Mouse (Mus musculus): ENCODE data around the gene Olfr1143. TPM values are rescaled to one million over a fixed set of nuclear protein-coding genes. Genes with fewer than 3 reads are reported as not detected.

Gene Olfr1143
- not detected for total RNA-seq (2021)
- long read RNA-seq = 0 reads

- no peak for DNase-seq (ENCODE audit: low spot score in 2 of 2)
Observed at GRCm38 (mm10) chr2:87800292-87800691, at the start of gene Olfr1143. Gene Olfr1143, plus strand, starts transcription at chr2:87800592.

DNA sequence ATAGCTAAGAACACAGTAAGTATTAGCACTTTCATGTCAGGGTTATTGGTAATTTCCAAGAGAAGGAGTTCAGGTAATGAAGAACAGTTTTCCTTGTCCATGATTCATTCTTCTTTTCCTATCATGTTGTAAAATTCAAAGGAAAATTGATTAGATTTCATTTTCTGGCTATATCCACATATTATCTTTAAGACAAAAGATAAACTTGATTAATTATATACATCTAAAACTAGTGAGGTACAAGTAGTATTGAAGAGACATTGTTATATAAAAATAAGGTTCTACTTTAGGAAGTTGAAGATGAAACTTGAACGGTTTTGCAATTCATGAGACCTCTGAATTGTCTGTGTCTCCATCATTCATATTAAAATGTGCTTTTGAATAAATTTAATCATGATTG is 46.5 kb upstream of the Olfr1143 start, which contains the start of gene Olfr1141:
TSS of gene Olfr1141 (minus strand) at position 101 of the 400 bp plus-strand sequence.
- no peak for DNase-seq (ENCODE audit: low spot score in 2 of 2)

- DNase-seq (ENCODE audit: low spot score in 2 of 2) = peak in 1 of 2 experiments; percentile 9
Observed at GRCm38 (mm10) chr2:87776143-87776542, 24.2 kb upstream of the Olfr1143 start.

GRCm38 (mm10) chr2:87779183-87779582 is 21.2 kb upstream of the Olfr1143 start, which contains the start of gene Olfr152:
Gene Olfr152, plus strand, starts transcription at chr2:87779483.
- DNase-seq (ENCODE audit: low spot score in 2 of 2) = no peak

DNA sequence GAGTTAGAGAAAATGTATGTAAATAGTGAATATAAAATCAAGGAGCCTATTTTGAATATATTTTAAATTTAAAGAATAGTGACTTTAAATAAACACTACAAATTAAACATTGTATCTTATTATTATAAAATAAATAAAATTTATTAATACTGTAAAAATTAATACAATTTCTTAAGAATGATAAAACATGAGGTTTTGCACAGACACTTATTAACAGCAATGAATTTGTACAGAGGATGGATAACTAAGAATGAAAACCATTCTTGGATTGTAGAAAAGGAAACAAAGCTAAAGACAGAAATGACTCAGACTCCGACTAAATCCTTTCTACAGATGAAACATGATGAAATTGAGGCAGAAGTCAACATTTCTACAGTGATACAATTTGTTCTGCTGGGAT is 9.1 kb downstream of the Olfr1143 start, which contains the start of gene Olfr1145:
TSS of gene Olfr1145 (plus strand) at position 301 of the 400 bp plus-strand sequence.
- no peak for DNase-seq (ENCODE audit: low spot score in 2 of 2)

DNA sequence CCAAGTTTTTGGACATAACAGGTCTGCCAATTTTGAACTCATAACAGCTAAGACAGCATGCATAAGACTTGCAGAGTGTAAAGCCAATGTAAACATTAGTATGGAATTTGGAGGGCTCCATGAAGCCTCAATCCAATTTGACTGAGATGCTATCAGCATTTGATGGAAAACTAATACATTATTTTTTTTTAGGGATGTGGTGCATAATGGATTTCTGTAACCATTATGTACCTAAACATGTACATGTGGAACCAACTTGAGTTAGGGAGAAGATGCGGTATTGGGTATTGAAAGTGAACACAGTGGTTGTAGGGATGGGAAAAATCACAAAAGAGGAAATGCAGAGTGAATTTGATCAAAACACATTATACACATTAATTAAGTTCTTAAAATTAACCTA is 29.8 kb downstream of the Olfr1143 start, which contains the start of gene Olfr1148:
TSS of gene Olfr1148 (plus strand) at position 301 of the 400 bp plus-strand sequence.
- DNase-seq (ENCODE audit: low spot score in 2 of 2) = no peak

DNA sequence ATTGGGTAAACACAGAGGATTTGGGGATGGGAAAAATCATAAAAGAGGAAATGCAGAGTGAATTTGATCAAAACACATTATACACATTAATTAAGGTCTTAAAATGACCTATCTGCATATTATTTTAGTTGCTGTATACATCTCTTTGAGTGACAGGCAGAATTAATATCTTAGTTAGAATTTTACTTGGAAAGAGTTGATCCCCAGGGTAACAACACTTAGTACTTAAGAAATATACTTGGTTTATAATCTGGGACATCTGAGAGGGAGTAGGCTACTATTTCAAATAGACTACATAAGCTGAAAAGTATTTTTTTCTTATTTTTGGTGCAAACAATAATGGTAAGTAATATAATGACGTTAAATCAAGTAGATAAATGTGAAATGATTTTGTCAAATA is 43.3 kb downstream of the Olfr1143 start, which contains the start of gene Olfr1150-ps1:
TSS of gene Olfr1150-ps1 (plus strand) at position 301 of the 400 bp plus-strand sequence.
- no peak for DNase-seq (ENCODE audit: low spot score in 2 of 2)

Other genes starting within 250 kb of the Olfr1143 start
- not detected for gene Olfr1129, start 226.7 kb upstream of the Olfr1143 start, total RNA-seq (2021)
- not detected for gene Olfr1130, start 194.4 kb upstream of the Olfr1143 start, total RNA-seq (2021)
- gene Olfr1131, start 173.5 kb upstream of the Olfr1143 start, total RNA-seq (2021) = not detected
- not detected for gene Olfr1132, start 163.1 kb upstream of the Olfr1143 start, total RNA-seq (2021)
- gene Olfr1133, start 153.2 kb upstream of the Olfr1143 start, total RNA-seq (2021) = not detected
- not detected for gene Olfr1134, start 142.1 kb upstream of the Olfr1143 start, total RNA-seq (2021)
- not detected for gene Olfr1135, start 126.9 kb upstream of the Olfr1143 start, total RNA-seq (2021)
- not detected for gene Olfr1136, start 106.6 kb upstream of the Olfr1143 start, total RNA-seq (2021)
- not detected for gene Olfr1137, start 87.4 kb upstream of the Olfr1143 start, total RNA-seq (2021)
- gene Olfr1138, start 60.6 kb upstream of the Olfr1143 start, total RNA-seq (2021) = not detected
- gene Olfr1140, start 56.8 kb upstream of the Olfr1143 start, total RNA-seq (2021) = not detected
- not detected for gene Olfr1141, start 46.6 kb upstream of the Olfr1143 start, total RNA-seq (2021)
- not detected for gene Olfr152, start 21.1 kb upstream of the Olfr1143 start, total RNA-seq (2021)
- not detected for gene Olfr1145, start 9.2 kb downstream of the Olfr1143 start, total RNA-seq (2021)
- gene Olfr1148, start 29.9 kb downstream of the Olfr1143 start, total RNA-seq (2021) = not detected
- gene Olfr1150-ps1, start 43.4 kb downstream of the Olfr1143 start, total RNA-seq (2021) = not detected
- gene Olfr1151, start 55.3 kb downstream of the Olfr1143 start, total RNA-seq (2021) = not detected
- gene Olfr1152, start 65.9 kb downstream of the Olfr1143 start, total RNA-seq (2021) = not detected
- gene Olfr1153, start 94.4 kb downstream of the Olfr1143 start, total RNA-seq (2021) = not detected
- gene Olfr1154, start 104.6 kb downstream of the Olfr1143 start, total RNA-seq (2021) = not detected
- not detected for gene Olfr1155, start 144.5 kb downstream of the Olfr1143 start, total RNA-seq (2021)
- gene Olfr1156, start 152.5 kb downstream of the Olfr1143 start, total RNA-seq (2021) = under 1 TPM in 1 of 2 experiments, not detected in 1; 0.10 TPM
- not detected for gene Olfr1157, start 167.7 kb downstream of the Olfr1143 start, total RNA-seq (2021)
- not detected for gene Olfr74, start 174.1 kb downstream of the Olfr1143 start, total RNA-seq (2021)
- not detected for gene Olfr1158, start 189.5 kb downstream of the Olfr1143 start, total RNA-seq (2021)
- gene Olfr1160, start 207.7 kb downstream of the Olfr1143 start, total RNA-seq (2021) = not detected
- not detected for gene Olfr1161, start 222.2 kb downstream of the Olfr1143 start, total RNA-seq (2021)
- gene Olfr73, start 237.1 kb downstream of the Olfr1143 start, total RNA-seq (2021) = not detected